Mouse (Mus musculus): ENCODE measurements at regions not wholly inside any gene's neighbourhood (a gene's known extent, or its start where the extent isn't known, plus 50 kb on each side); places are given as distances from the start of the nearest gene placed in this dataset.
A peak's percentile ranks its signal among the peaks of the same experiment; 100 is the strongest.

GRCm38 (mm10) chr9:87453261-87453660 lies 197.9 kb upstream of the Cep162 start:
- no peak for DNase-seq (ENCODE audit: low spot score)

GRCm38 (mm10) chr9:87452571-87452970 lies 197.2 kb upstream of the Cep162 start:
- DNase-seq (ENCODE audit: low spot score): no peak

GRCm38 (mm10) chr9:87443467-87444235 lies 188.3 kb upstream of the Cep162 start:
- DNase-seq (ENCODE audit: low spot score): no peak

GRCm38 (mm10) chr9:87432072-87432471 lies 176.7 kb upstream of the Cep162 start:
- no peak for DNase-seq (ENCODE audit: low spot score)

- DNase-seq (ENCODE audit: low spot score): no peak
Measured at GRCm38 (mm10) chr9:87431523-87431922, 176.2 kb upstream of the Cep162 start.

- peak; percentile 40 for DNase-seq (ENCODE audit: low spot score)
Measured at GRCm38 (mm10) chr9:87425201-87425600, 169.9 kb upstream of the Cep162 start.

- no peak for DNase-seq (ENCODE audit: low spot score)
Measured at GRCm38 (mm10) chr9:87421175-87421574, 165.8 kb upstream of the Cep162 start.

- DNase-seq (ENCODE audit: low spot score): peak; percentile 57
Measured at GRCm38 (mm10) chr9:87419376-87419775, 164.0 kb upstream of the Cep162 start.

- DNase-seq (ENCODE audit: low spot score): no peak
Measured at GRCm38 (mm10) chr9:87412894-87413293, 157.6 kb upstream of the Cep162 start.

- no peak for DNase-seq (ENCODE audit: low spot score)
Measured at GRCm38 (mm10) chr9:87411044-87411443, 155.7 kb upstream of the Cep162 start.

GRCm38 (mm10) chr9:87409736-87410135 lies 154.4 kb upstream of the Cep162 start:
- DNase-seq (ENCODE audit: low spot score): no peak

GRCm38 (mm10) chr9:87408805-87409204 lies 153.5 kb upstream of the Cep162 start:
- no peak for DNase-seq (ENCODE audit: low spot score)

GRCm38 (mm10) chr9:87406476-87406875 lies 151.1 kb upstream of the Cep162 start:
- DNase-seq (ENCODE audit: low spot score): no peak

- no peak for DNase-seq (ENCODE audit: low spot score)
Measured at GRCm38 (mm10) chr9:87405115-87405720, 149.9 kb upstream of the Cep162 start.

GRCm38 (mm10) chr9:87402010-87402409 lies 146.7 kb upstream of the Cep162 start:
- no peak for DNase-seq (ENCODE audit: low spot score)

- DNase-seq (ENCODE audit: low spot score): no peak
Measured at GRCm38 (mm10) chr9:87387516-87387915, 132.2 kb upstream of the Cep162 start.

- no peak for DNase-seq (ENCODE audit: low spot score)
Measured at GRCm38 (mm10) chr9:87383513-87383912, 128.2 kb upstream of the Cep162 start.

GRCm38 (mm10) chr9:87377921-87378320 lies 122.6 kb upstream of the Cep162 start:
- no peak for DNase-seq (ENCODE audit: low spot score)

- DNase-seq (ENCODE audit: low spot score): no peak
Measured at GRCm38 (mm10) chr9:87376731-87377310, 121.5 kb upstream of the Cep162 start.

- no peak for DNase-seq (ENCODE audit: low spot score)
Measured at GRCm38 (mm10) chr9:87372251-87372905, 117.0 kb upstream of the Cep162 start.

- no peak for DNase-seq (ENCODE audit: low spot score)
Measured at GRCm38 (mm10) chr9:87369059-87369458, 113.7 kb upstream of the Cep162 start.

GRCm38 (mm10) chr9:87347008-87347407 lies 91.7 kb upstream of the Cep162 start:
- DNase-seq (ENCODE audit: low spot score): no peak

Data from layer of hippocampus, adult 11-12 months (tissue).